Mouse (Mus musculus): ENCODE results near the gene Acsm5. TPM values are rescaled to one million over a fixed set of nuclear protein-coding genes. Genes with fewer than 3 reads are reported as not detected.

Acsm5 gene
- polyA plus RNA-seq (2014; fragmentation: Illumina TruSeq; extraction: RNeasy Lipid Tissue Mini Kit (QIAGEN cat#74804); ENCODE audit: low read depth, low replicate concordance) = 5.7 TPM

DNA sequence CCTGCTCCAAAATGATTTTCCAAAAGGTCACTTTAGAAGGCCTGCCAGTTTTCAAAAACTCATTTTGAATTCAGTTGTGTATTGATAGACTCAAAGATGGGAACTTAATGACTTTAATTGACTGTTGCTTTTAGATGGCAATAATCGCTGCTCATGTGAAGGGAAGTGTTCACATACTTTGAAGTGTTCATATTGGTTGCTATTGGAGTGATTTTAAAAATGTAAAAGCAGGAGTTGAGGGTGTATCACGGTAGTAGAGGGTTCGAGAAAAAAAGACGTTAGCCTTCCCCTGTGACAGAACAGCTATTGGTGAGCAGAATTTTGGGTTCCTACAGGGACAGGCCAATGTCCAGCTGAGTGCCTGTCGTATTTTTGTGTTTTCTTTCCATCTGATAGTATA lies at the start of gene Acsm5:
Gene Acsm5 (plus strand): TSS at position 301 of the 400 bp plus-strand sequence.

DNA sequence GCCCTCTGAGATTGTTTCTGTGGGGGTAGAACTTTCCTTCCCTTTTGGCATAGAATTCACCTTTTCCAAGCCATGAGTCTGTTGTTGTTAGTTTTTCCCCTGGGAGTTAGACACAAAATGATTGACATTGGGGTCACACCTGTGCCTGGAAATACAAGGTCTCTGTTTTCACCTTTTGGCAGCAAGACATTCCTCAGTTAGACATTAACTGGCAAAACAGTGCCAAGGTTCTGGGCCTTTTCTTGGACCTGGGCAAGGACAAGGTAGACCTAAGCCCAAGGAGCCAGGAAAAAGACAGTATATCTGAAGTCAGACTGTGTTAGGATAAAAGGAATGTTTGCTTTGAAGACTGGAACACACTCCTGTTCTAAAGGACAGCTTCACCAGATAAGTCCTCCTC lies 40.0 kb upstream of the Acsm5 start, which contains the start of gene Umod:
Gene Umod (minus strand): TSS at position 27 of the 400 bp plus-strand sequence.

DNA sequence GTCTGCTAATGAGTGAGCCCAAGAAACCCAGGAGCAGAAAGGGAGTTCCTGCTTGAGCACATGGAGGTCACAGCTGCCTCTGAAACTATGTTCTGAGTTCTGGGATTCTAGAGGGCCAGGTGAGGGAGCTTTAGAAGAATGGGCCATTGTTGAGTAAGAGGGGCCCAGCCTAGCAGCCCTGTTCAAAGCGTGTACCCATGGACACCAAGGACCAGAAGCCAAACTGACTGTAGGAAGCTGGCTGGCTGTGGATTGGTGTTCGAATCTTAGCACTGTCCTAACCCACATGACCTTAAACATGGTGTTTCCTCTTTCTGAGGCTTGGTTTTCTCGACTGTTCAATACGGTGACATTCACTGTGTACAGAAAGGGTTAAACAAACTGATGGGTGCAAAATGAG lies 4.1 kb downstream of the Acsm5 start, which contains the start of gene Pdilt:
Gene Pdilt (minus strand): TSS at position 101 of the 400 bp plus-strand sequence.

DNA sequence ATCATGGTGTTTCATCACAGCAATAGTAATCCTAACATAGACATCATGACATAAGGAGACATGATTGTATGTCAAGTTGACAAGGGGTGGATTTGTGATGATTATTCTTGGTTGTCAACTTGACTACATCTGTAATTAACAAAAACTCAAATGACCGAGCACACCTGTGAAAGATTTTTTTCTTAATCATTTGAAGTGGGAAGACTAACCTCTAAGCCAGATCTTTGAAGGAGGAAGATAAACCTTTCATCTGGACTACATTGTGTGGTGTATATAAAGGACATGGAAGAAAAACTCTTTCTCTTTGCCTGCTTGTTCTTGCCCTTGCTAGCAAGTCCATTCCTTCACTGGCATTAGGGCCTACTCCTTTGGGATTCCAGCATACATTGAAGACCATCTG lies 34.8 kb downstream of the Acsm5 start, which contains the start of gene Acsm2:
Gene Acsm2 (plus strand): TSS at position 301 of the 400 bp plus-strand sequence.

Other genes starting within 250 kb of the Acsm5 start
- gene Gp2, start 60.2 kb upstream of the Acsm5 start, polyA plus RNA-seq (2014; fragmentation: Illumina TruSeq; extraction: RNeasy Lipid Tissue Mini Kit (QIAGEN cat#74804); ENCODE audit: low read depth, low replicate concordance) = not detected
- gene Umod, start 40.2 kb upstream of the Acsm5 start, polyA plus RNA-seq (2014; fragmentation: Illumina TruSeq; extraction: RNeasy Lipid Tissue Mini Kit (QIAGEN cat#74804); ENCODE audit: low read depth, low replicate concordance) = not detected
- gene Pdilt, start 4.0 kb downstream of the Acsm5 start, polyA plus RNA-seq (2014; fragmentation: Illumina TruSeq; extraction: RNeasy Lipid Tissue Mini Kit (QIAGEN cat#74804); ENCODE audit: low read depth, low replicate concordance) = not detected
- gene Acsm2, start 34.9 kb downstream of the Acsm5 start, polyA plus RNA-seq (2014; fragmentation: Illumina TruSeq; extraction: RNeasy Lipid Tissue Mini Kit (QIAGEN cat#74804); ENCODE audit: low read depth, low replicate concordance) = not detected
- gene Acsm1, start 87.6 kb downstream of the Acsm5 start, polyA plus RNA-seq (2014; fragmentation: Illumina TruSeq; extraction: RNeasy Lipid Tissue Mini Kit (QIAGEN cat#74804); ENCODE audit: low read depth, low replicate concordance) = not detected
- not detected for gene Acsm4, start 170.6 kb downstream of the Acsm5 start, polyA plus RNA-seq (2014; fragmentation: Illumina TruSeq; extraction: RNeasy Lipid Tissue Mini Kit (QIAGEN cat#74804); ENCODE audit: low read depth, low replicate concordance)
- 25.5 TPM for gene Thumpd1, start 201.3 kb downstream of the Acsm5 start, polyA plus RNA-seq (2014; fragmentation: Illumina TruSeq; extraction: RNeasy Lipid Tissue Mini Kit (QIAGEN cat#74804); ENCODE audit: low read depth, low replicate concordance)
- gene Acsm3, start 241.5 kb downstream of the Acsm5 start, polyA plus RNA-seq (2014; fragmentation: Illumina TruSeq; extraction: RNeasy Lipid Tissue Mini Kit (QIAGEN cat#74804); ENCODE audit: low read depth, low replicate concordance) = 6.4 TPM

Measured in heart, adult 10 weeks (tissue).